Mouse (Mus musculus) limb, embryonic 11.5 days (tissue): ENCODE results near the gene Gm14226. TPM values are rescaled to one million over a fixed set of nuclear protein-coding genes. Genes with fewer than 3 reads are reported as not detected.
A peak's percentile ranks its signal among the peaks of the same experiment; 100 is the strongest.
"Not testable (repeated sequence)": the region's sequence is repeated elsewhere in the genome, so short reads cannot be mapped to it uniquely, and the experiment has no call there.

ENCODE experiments used
- ATAC-seq: fragments of 200-750 bp; cut with Nextera tagmentation; 2 replicates; pipeline ENCODE4 v1.8.0; 2017; ENCODE audit warnings: low read depth; ENCODE audit not compliant: insufficient number of reproducible peaks, low FRiP score, low TSS enrichment
- DNase-seq: peaks from one replicate; pipeline ENCODE4 v3.0.0-alpha.2; 2015; ENCODE audit warnings: low spot score
- H3K27ac ChIP-seq: fragments of 300-500 bp; sonication (generic); replicated peaks from 2 replicates; pipeline ENCODE4 v1.5.1; 2014; ENCODE audit warnings: low read depth, mild to moderate bottlenecking, low read length
- H3K27me3 ChIP-seq: fragments of 300-500 bp; sonication (generic); 2 replicates; pipeline ENCODE4 v1.6.1; 2014; ENCODE audit warnings: mild to moderate bottlenecking, low read length, mixed read lengths; ENCODE audit not compliant: control insufficient read depth, insufficient read depth
- H3K36me3 ChIP-seq: fragments of 300-500 bp; sonication (generic); 2 replicates; pipeline ENCODE4 v1.6.1; 2014; ENCODE audit warnings: mild to moderate bottlenecking, low read length, moderate library complexity, mixed read lengths; ENCODE audit not compliant: control insufficient read depth, insufficient read depth
- H3K4me1 ChIP-seq: fragments of 300-500 bp; sonication (generic); 2 replicates; pipeline ENCODE4 v1.6.1; 2014; ENCODE audit warnings: low read length, mixed read lengths; ENCODE audit not compliant: control insufficient read depth, insufficient read depth
- H3K4me2 ChIP-seq: fragments of 300-500 bp; sonication (generic); 2 replicates; pipeline ENCODE4 v1.6.1; 2014; ENCODE audit warnings: low read depth, mild to moderate bottlenecking, moderate library complexity; ENCODE audit not compliant: severe bottlenecking
- H3K4me3 ChIP-seq: fragments of 300-500 bp; sonication (generic); 2 replicates; pipeline ENCODE4 v1.5.1; 2014; ENCODE audit warnings: low read depth, low read length
- H3K9ac ChIP-seq: fragments of 300-500 bp; sonication (generic); 2 replicates; pipeline ENCODE4 v1.6.1; 2014; ENCODE audit warnings: mild to moderate bottlenecking, low read length
- H3K9me3 ChIP-seq: fragments of 300-500 bp; sonication (generic); 2 replicates; pipeline ENCODE4 v1.6.1; 2016; ENCODE audit warnings: low read length; ENCODE audit not compliant: control insufficient read depth
- WGBS: fragments of 180-500 bp; shearing (Covaris S2); extraction: QIAGEN DNeasy Blood & Tissue Kit; methylation state at CpG from one replicate; pipeline ENCODE4 v1.1.7; 2014; 5-methylcytosine and 5-hydroxymethylcytosine counted together
- polyA plus RNA-seq: library from polyadenylated mRNA; unstranded; fragments of >200 nt; fragmentation: Nextera tagmentation; extraction: Ambion mirVana; gene quantifications from 2 replicates; pipeline ENCODE4 v1.2.1, GENCODE M21; 2014

Gm14226 gene
- polyA plus RNA-seq, 1 experiment from 2014 or later: 10.2 TPM

GRCm38 (mm10) chr2:155052681-155053080 is 34.6 kb downstream of the Gm14226 start:
- DNase-seq (no peak), ATAC-seq (no peak)
- H3K27me3 ChIP-seq: no peaks in the 10 kb centered on the region
- no peaks in the 10 kb centered on the region for H3K9me3 ChIP-seq
- no peak overlapping the region for H3K4me3 ChIP-seq
- no peak overlapping the region for H3K4me2 ChIP-seq
- H3K4me1 ChIP-seq: peaks cover 15% of the 10 kb centered on the region
- H3K27ac ChIP-seq: no peak overlapping the region
- no peak overlapping the region for H3K9ac ChIP-seq
- no peaks in the 10 kb centered on the region for H3K36me3 ChIP-seq
- WGBS: 47% methylated on average over 2 of the region's 2 CpGs

- DNase-seq, H3K27ac ChIP-seq, ATAC-seq, H3K9me3 ChIP-seq, H3K4me3 ChIP-seq, H3K9ac ChIP-seq, H3K36me3 ChIP-seq, H3K4me2 ChIP-seq, H3K27me3 ChIP-seq: not testable (repeated sequence)
- H3K4me1 ChIP-seq: peaks cover 11% of the 10 kb centered on the region
- WGBS: 96% methylated on average over 8 of the region's 8 CpGs
Measured at GRCm38 (mm10) chr2:155053512-155053911, 35.4 kb downstream of the Gm14226 start.

- no peak overlapping the region for H3K4me2 ChIP-seq
- no peak overlapping the region; the same call in 1 of the 2 replicates for H3K27ac ChIP-seq
- no peaks in the 10 kb centered on the region for H3K27me3 ChIP-seq
- DNase-seq (peak; percentile 51), ATAC-seq (no peak)
- peaks cover 5% of the 10 kb centered on the region for H3K36me3 ChIP-seq
- H3K9ac ChIP-seq: no peak overlapping the region
- WGBS: 19% methylated on average over 3 of the region's 3 CpGs
- peaks cover 11% of the 10 kb centered on the region for H3K4me1 ChIP-seq
- H3K9me3 ChIP-seq: no peaks in the 10 kb centered on the region
- no peak overlapping the region for H3K4me3 ChIP-seq
Measured at GRCm38 (mm10) chr2:155054672-155055071, 36.6 kb downstream of the Gm14226 start.

- no peaks in the 10 kb centered on the region for H3K27me3 ChIP-seq
- H3K9me3 ChIP-seq: no peaks in the 10 kb centered on the region
- no peak overlapping the region for H3K4me3 ChIP-seq
- no peak overlapping the region for H3K9ac ChIP-seq
- peaks cover 12% of the 10 kb centered on the region for H3K36me3 ChIP-seq
- DNase-seq (no peak), ATAC-seq (no peak)
- H3K4me1 ChIP-seq: peaks cover 5% of the 10 kb centered on the region
- H3K27ac ChIP-seq: no peak overlapping the region
- 88% methylated on average over 5 of the region's 5 CpGs for WGBS
- H3K4me2 ChIP-seq: no peak overlapping the region
Measured at GRCm38 (mm10) chr2:155056076-155056578, 38.1 kb downstream of the Gm14226 start.

GRCm38 (mm10) chr2:155057361-155057760 is 39.3 kb downstream of the Gm14226 start:
- Histone ChIP-seq H3K4me2 (no peak overlapping the region), H3K9ac (no peak overlapping the region), H3K36me3 (peaks cover 15% of the 10 kb centered on the region), H3K4me1 (peaks cover 3% of the 10 kb centered on the region; the same call in 1 of the 2 replicates), H3K27me3 (no peaks in the 10 kb centered on the region), H3K4me3 (no peak overlapping the region), H3K27ac (no peak overlapping the region), H3K9me3 (no peaks in the 10 kb centered on the region)
- DNase-seq (no peak), ATAC-seq (no peak)
- WGBS: 63% methylated on average over 1 of the region's 1 CpGs

GRCm38 (mm10) chr2:155071027-155071426 is 53.0 kb downstream of the Gm14226 start:
- DNase-seq (no peak), ATAC-seq (no peak)
- H3K4me1 ChIP-seq: peaks cover 13% of the 10 kb centered on the region
- WGBS: 92% methylated on average over 9 of the region's 9 CpGs
- H3K4me3 ChIP-seq: no peak overlapping the region
- no peaks in the 10 kb centered on the region for H3K27me3 ChIP-seq
- H3K4me2 ChIP-seq: no peak overlapping the region
- H3K36me3 ChIP-seq: peaks cover 6% of the 10 kb centered on the region
- H3K9me3 ChIP-seq: no peaks in the 10 kb centered on the region
- no peak overlapping the region for H3K27ac ChIP-seq
- no peak overlapping the region for H3K9ac ChIP-seq

GRCm38 (mm10) chr2:155072353-155073145 is 54.5 kb downstream of the Gm14226 start:
- H3K9me3 ChIP-seq: no peaks in the 10 kb centered on the region
- WGBS: 81% methylated on average over 8 of the region's 8 CpGs
- peaks cover 5% of the 10 kb centered on the region; the same call in 1 of the 2 replicates for H3K36me3 ChIP-seq
- H3K27me3 ChIP-seq: no peaks in the 10 kb centered on the region
- ATAC-seq (no peak), DNase-seq (no peak)
- peaks cover 13% of the 10 kb centered on the region for H3K4me1 ChIP-seq
- H3K9ac ChIP-seq: no peak overlapping the region
- H3K4me3 ChIP-seq: no peak overlapping the region
- no peak overlapping the region for H3K27ac ChIP-seq
- H3K4me2 ChIP-seq: peak overlapping the region; percentile 83

GRCm38 (mm10) chr2:155073347-155073746 is 55.3 kb downstream of the Gm14226 start:
- Histone ChIP-seq H3K9me3 (no peaks in the 10 kb centered on the region), H3K4me3 (peak overlapping the region; percentile 68), H3K36me3 (peaks cover 1% of the 10 kb centered on the region; the same call in 1 of the 2 replicates), H3K9ac (peak overlapping the region; percentile 86), H3K27ac (no peak overlapping the region; the same call in 1 of the 2 replicates), H3K27me3 (no peaks in the 10 kb centered on the region), H3K4me2 (peak overlapping the region; percentile 83), H3K4me1 (peaks cover 13% of the 10 kb centered on the region)
- 27% methylated on average over 3 of the region's 3 CpGs for WGBS
- no peak for ATAC-seq
- DNase-seq: no peak
